Mouse (Mus musculus): ENCODE measurements around the gene Cdc42ep5. TPM values are rescaled to one million over a fixed set of nuclear protein-coding genes. Genes with fewer than 3 reads are reported as not detected.

Cdc42ep5 gene
- polyA plus RNA-seq, 1 experiment from 2014 or later = 30.1 TPM

DNA sequence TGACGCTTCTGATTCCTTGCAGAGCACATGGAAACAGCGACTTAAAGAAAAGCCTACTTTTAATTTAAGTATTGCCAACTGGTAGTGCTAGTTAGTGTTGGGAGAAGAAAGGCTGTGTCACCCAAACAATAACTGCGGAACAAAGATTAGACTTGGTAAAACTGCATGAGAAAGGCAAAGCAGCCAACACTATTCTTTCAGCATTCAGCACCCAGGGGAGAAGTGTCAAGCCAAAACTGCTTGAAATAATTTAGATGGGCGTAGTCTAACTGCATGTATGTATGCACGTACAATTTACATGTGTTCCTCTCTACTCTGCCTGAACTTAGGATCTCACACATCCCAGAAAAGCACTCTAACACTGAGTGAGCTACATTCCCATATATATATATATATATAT lies 10.3 kb downstream of the Cdc42ep5 start:
- 68% methylated on average over 5 of the region's 5 CpGs for WGBS
- no peaks in the 10 kb centered on the region for H3K9me3 ChIP-seq (replicated peaks)
- H3K4me3 ChIP-seq = no peak overlapping the region
- H3K27ac ChIP-seq (ENCODE audit: poor library complexity, severe bottlenecking) = no peak overlapping the region
- H3K4me1 ChIP-seq (replicated peaks) = peaks cover 19% of the 10 kb centered on the region
- no peak for ATAC-seq (ENCODE audit: insufficient number of reproducible peaks, low FRiP score)
- no peak overlapping the region for H3K9ac ChIP-seq
- peaks cover 7% of the 10 kb centered on the region for H3K36me3 ChIP-seq
- H3K27me3 ChIP-seq (replicated peaks) = peaks cover 15% of the 10 kb centered on the region
- no peak overlapping the region for H3K4me2 ChIP-seq

DNA sequence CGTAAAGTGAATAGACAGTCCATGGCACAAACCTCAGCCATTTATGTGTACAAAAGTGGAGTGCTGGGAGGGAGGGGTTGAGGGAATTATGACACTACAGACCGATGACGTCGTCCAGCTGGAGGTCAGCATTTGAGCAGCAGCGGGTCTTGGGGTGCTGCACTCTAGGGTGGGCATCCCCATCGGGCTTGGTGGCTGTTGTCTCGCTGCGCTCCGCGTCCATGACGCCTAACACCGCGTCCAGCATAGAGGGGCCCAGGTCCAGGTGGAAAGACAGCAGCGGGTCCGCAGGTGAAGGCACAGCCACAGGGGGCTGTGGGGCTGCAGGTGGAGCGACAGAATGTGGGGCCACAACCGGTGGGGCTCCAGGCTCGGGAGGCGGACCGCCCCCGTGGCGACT lies 13.4 kb downstream of the Cdc42ep5 start:
- WGBS = 25% methylated on average over 22 of the region's 22 CpGs
- Histone ChIP-seq H3K9ac (no peak overlapping the region), H3K36me3 (peaks cover 29% of the 10 kb centered on the region), H3K9me3 (replicated peaks) (no peaks in the 10 kb centered on the region), H3K4me2 (peak overlapping the region; percentile 98), H3K27ac (ENCODE audit: poor library complexity, severe bottlenecking) (no peak overlapping the region), H3K27me3 (replicated peaks) (peaks cover 15% of the 10 kb centered on the region), H3K4me1 (replicated peaks) (peaks cover 29% of the 10 kb centered on the region), H3K4me3 (peak overlapping the region; percentile 80)
- ATAC-seq (ENCODE audit: insufficient number of reproducible peaks, low FRiP score) = no peak

DNA sequence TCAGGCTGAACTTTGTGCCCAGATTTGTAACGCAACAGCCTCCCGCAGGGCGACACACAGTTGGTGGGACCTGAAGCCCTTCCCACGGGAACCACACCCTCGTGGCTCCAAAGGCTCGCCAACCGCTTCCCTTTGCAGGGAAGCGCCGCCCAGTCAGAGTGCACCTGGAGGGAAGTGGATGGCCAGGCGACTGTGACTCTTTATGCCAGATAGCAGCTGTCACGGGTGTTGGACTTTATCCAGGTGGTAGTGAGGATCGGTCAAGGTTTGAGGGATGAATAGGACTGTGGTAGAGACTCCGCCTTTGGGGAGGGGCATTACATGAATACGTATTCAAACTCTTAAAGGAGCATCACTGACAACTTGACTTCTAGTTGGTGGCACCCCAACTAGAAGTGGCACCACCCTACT lies 13.8 kb downstream of the Cdc42ep5 start:
- no peak overlapping the region for H3K9ac ChIP-seq

DNA sequence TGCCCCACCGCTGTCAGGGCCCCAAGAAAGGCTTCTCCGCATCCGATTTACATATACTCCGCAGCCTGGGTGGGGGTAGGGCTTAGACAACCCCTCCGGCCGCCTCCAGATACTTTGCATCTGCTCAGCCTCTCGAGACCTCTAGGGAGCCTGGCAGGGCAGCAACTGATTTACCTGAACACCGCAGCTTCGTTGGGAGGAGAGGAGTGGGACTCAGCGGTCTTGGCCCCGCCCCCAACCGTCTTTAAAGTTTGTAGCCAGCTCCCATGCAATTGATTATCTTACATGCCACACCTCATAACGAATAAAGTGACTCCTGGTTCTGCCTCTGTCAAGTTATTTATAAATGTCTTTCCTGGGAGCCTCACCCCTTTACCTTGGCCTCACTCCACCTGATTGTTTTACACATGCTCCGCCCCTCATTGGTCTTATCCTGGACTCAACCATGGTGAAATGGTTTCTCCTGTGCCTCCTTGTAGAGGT lies 14.6 kb downstream of the Cdc42ep5 start, which contains the start of gene Leng9:
TSS of gene Leng9 (minus strand) at position 316 of the 483 bp plus-strand sequence.
- Histone ChIP-seq H3K27ac (ENCODE audit: poor library complexity, severe bottlenecking) (peak within 1 kb of the TSS; percentile 93), H3K4me2 (peak within 1 kb of the TSS; percentile 98), H3K4me3 (peak within 1 kb of the TSS; percentile 80), H3K9me3 (replicated peaks) (no peaks in the 10 kb centered on the region), H3K9ac (peak within 1 kb of the TSS; percentile 81), H3K27me3 (replicated peaks) (peaks cover 15% of the 10 kb centered on the region), H3K4me1 (replicated peaks) (peaks cover 29% of the 10 kb centered on the region), H3K36me3 (peaks cover 41% of the 10 kb centered on the region)
- 3% methylated on average over 14 of the region's 14 CpGs for WGBS
- peak; percentile 12; the same call in 1 of the 2 replicates for ATAC-seq (ENCODE audit: insufficient number of reproducible peaks, low FRiP score)

More for the DNA sequence above, 13.8 kb downstream of the Cdc42ep5 start:
- H3K4me2 ChIP-seq = peak overlapping the region; percentile 98
- H3K27me3 ChIP-seq (replicated peaks) = peaks cover 15% of the 10 kb centered on the region
- 14% methylated on average over 14 of the region's 14 CpGs for WGBS
- peak overlapping the region; percentile 80 for H3K4me3 ChIP-seq
- no peaks in the 10 kb centered on the region for H3K9me3 ChIP-seq (replicated peaks)
- H3K4me1 ChIP-seq (replicated peaks) = peaks cover 29% of the 10 kb centered on the region
- ATAC-seq (ENCODE audit: insufficient number of reproducible peaks, low FRiP score) = no peak
- no peak overlapping the region for H3K27ac ChIP-seq (ENCODE audit: poor library complexity, severe bottlenecking)
- H3K36me3 ChIP-seq = peaks cover 33% of the 10 kb centered on the region

DNA sequence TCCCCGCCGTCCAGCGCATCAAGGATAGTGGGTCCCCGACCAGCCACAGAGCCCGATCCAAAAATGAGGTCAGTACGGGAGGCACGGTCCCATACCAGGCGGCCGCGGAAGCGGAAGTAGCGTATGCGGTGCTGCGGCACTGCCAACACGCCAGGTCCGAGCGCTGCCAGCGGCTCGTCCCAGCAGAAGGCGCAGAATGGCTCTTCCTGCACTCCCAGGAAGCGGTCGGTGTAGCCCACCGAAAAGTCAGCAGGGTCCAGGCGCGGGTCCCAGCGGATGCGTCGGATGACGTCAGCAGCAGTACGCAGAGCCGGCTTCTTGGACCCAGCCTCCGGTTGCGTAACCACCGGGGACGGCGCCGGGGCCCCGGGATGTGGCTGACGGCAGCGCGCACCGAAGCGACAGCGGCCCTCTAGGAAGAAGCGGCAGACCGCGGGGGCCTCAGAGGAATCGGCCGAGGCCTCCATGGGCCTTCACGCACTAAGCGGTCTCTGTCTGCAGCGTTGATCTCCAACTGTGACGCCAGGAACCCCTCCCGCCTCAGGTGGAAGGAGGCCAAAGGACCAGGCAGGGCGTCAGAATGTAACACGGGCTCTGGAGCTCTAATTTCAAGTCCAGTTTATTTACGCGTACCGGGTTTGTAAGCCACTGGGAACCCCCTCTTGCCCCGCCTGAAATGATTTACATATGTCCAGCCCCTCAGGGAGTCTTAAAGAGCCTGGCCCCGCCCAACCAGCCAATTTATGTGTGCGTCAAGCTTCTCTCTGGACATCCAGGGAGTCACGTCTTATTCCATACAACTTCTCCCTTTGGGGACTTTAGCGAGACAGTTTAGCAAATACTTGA lies 15.2 kb downstream of the Cdc42ep5 start:
- H3K27ac ChIP-seq (ENCODE audit: poor library complexity, severe bottlenecking) = peak overlapping the region; percentile 93
- H3K9me3 ChIP-seq (replicated peaks) = no peaks in the 10 kb centered on the region
- peak overlapping the region; percentile 80 for H3K4me3 ChIP-seq
- H3K36me3 ChIP-seq = peaks cover 47% of the 10 kb centered on the region
- H3K27me3 ChIP-seq (replicated peaks) = peaks cover 15% of the 10 kb centered on the region
- peak overlapping the region; percentile 81 for H3K9ac ChIP-seq
- under 1% methylated on average over 64 of the region's 64 CpGs for WGBS
- peak overlapping the region; percentile 98 for H3K4me2 ChIP-seq
- peaks cover 29% of the 10 kb centered on the region for H3K4me1 ChIP-seq (replicated peaks)
- ATAC-seq (ENCODE audit: insufficient number of reproducible peaks, low FRiP score) = peak; percentile 83

DNA sequence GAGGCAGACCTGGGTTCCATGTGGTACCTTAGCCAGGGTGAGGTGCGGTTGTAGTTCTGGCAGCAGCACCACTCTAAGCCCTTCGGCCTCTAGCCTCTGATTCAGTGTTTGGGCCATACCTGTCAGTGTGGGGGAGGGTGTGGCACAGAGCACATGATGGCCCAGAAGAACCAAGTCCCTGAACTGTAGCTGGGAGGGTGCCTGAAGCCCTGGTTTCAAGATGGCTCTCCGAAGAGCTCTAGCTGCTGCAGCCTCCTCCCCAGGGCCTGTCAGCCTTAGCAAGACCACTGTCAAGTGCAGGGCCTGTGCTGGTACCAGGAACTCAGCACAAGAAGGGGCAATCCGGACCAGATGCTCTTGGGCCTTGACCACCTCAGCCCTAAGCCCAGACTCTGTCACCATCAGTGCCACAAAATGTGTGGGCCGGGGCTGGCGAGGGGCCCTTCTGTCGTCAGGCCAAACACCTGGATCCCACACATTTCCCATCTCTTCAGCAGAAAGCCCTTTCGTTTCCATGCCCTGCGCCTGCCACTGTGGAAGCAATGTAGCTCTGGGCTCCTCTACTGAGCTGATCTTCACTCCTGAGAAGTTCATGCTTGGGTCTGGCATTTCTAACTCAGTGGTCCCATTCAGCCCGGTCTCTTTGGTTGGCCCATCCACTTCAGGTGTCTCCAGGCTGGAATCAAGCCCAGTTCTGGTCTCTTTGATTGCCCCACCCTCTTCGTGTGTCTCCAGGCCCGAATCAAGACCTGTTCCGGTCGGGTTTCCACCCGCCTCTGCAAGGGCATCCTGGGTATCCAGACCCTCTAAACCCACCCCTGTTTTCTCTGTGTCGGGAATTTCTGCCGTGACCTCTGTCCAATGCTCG lies 16.1 kb downstream of the Cdc42ep5 start:
- peaks cover 15% of the 10 kb centered on the region for H3K27me3 ChIP-seq (replicated peaks)
- peak overlapping the region; percentile 80 for H3K4me3 ChIP-seq
- peak overlapping the region; percentile 81 for H3K9ac ChIP-seq
- H3K36me3 ChIP-seq = peaks cover 56% of the 10 kb centered on the region
- peak overlapping the region; percentile 98 for H3K4me2 ChIP-seq
- 29% methylated on average over 18 of the region's 18 CpGs for WGBS
- peak overlapping the region; percentile 93 for H3K27ac ChIP-seq (ENCODE audit: poor library complexity, severe bottlenecking)
- peaks cover 29% of the 10 kb centered on the region for H3K4me1 ChIP-seq (replicated peaks)
- H3K9me3 ChIP-seq (replicated peaks) = no peaks in the 10 kb centered on the region
- peak; percentile 5; the same call in 1 of the 2 replicates for ATAC-seq (ENCODE audit: insufficient number of reproducible peaks, low FRiP score)

DNA sequence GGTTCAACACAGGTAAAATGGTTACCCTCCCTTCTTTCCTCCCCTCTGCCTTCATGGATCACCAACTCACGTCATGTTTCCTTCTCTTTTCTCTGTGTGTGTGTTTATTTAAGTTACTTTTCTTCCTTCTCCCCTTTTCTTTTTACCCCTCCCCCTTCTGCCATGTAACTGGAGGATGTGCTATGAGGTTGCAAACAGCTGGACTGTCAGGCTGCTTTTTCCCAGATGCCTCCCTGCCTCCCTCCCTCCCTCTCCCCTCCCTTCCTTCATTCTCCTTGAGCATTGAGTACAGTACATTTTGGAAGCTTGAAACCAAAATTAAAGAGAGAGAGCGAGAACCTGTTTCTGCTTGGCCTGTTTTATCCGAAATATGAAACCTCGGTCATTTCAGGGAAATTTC lies 16.8 kb downstream of the Cdc42ep5 start:
- Histone ChIP-seq H3K4me1 (replicated peaks) (peaks cover 29% of the 10 kb centered on the region), H3K4me3 (no peak overlapping the region), H3K27me3 (replicated peaks) (peaks cover 15% of the 10 kb centered on the region), H3K4me2 (0 out of 2 replicates have a peak overlapping the region, but pooled peaks have one; percentile 98), H3K9ac (peak overlapping the region; percentile 81; the same call in 1 of the 2 replicates), H3K9me3 (replicated peaks) (no peaks in the 10 kb centered on the region), H3K36me3 (peaks cover 63% of the 10 kb centered on the region), H3K27ac (ENCODE audit: poor library complexity, severe bottlenecking) (no peak overlapping the region)
- 84% methylated on average over 4 of the region's 4 CpGs for WGBS
- no peak for ATAC-seq (ENCODE audit: insufficient number of reproducible peaks, low FRiP score)

DNA sequence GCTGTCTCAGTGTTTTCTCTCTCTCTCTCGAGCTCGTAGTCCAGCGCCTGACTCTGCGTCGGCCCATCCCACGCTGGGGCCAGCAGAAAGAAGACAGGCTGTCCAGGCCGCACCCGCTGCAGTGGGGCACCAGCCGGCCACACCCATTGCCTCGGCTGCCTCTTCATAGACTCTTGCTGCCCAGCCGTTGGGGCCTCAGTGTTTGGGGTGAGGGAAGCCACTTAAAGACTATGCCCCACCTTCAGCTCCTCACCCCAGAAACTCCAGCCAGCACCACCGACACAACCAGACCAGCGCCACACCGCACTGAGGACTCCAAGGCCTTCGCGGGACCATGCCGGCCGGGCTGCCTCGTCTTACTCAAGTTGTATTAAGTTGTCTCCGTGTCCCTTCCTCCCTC lies 17.3 kb downstream of the Cdc42ep5 start:
- WGBS = 88% methylated on average over 19 of the region's 20 CpGs
- Histone ChIP-seq H3K9ac (no peak overlapping the region), H3K4me3 (no peak overlapping the region), H3K4me1 (replicated peaks) (peaks cover 29% of the 10 kb centered on the region), H3K9me3 (replicated peaks) (no peaks in the 10 kb centered on the region), H3K36me3 (peaks cover 68% of the 10 kb centered on the region), H3K27ac (ENCODE audit: poor library complexity, severe bottlenecking) (no peak overlapping the region), H3K4me2 (no peak overlapping the region), H3K27me3 (replicated peaks) (peaks cover 15% of the 10 kb centered on the region)
- ATAC-seq (ENCODE audit: insufficient number of reproducible peaks, low FRiP score) = no peak

DNA sequence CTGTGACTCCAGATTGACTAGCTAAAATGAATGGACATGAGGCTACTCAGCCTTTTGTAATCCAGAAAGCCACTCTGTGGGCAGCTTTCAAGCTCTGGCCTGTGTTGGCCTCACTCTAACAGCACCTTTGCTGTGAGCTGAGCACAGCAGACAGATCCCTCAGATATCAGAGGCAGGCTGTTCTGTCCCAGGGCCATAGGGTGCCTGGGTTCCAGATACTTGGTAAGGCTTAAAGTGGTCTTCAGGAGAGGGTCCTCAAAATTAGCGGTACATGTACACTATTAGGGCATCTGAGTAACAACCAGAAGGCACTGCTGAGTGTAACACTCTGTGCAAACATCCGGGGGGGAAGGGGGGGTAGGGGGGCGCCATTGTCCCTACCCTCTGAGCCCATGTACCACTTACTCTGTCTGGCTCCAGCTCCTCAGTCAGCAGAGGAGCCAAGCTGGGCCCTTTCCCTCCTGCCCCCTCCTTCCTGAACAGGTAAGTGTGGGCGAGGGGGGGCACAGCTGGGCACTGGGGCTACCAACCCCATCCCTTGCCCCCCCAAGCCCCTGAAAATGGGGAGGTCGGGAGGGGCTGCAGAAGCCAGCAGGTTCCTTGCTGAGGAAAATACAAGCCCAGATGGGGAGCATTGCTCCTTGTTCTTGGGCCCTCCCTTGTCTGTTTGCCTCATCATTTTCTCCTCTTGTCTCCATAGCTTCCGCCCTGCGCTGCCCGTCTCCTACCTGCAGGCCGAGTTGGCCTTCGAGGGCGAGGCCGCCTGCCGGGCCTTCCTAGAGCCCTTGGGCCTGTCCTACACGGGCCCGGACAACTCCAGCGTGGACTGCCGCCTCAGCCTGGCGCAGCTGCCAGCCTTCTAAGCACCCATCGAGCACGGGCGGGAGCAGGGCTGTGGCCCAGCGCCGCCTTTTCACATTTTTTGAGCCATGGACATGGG lies 18.1 kb downstream of the Cdc42ep5 start:
- H3K9ac ChIP-seq = no peak overlapping the region
- no peak overlapping the region for H3K4me3 ChIP-seq
- 96% methylated on average over 23 of the region's 23 CpGs for WGBS
- H3K27me3 ChIP-seq (replicated peaks) = peaks cover 9% of the 10 kb centered on the region
- ATAC-seq (ENCODE audit: insufficient number of reproducible peaks, low FRiP score) = no peak
- no peak overlapping the region for H3K4me2 ChIP-seq
- H3K27ac ChIP-seq (ENCODE audit: poor library complexity, severe bottlenecking) = no peak overlapping the region
- H3K9me3 ChIP-seq (replicated peaks) = no peaks in the 10 kb centered on the region
- peaks cover 75% of the 10 kb centered on the region for H3K36me3 ChIP-seq
- H3K4me1 ChIP-seq (replicated peaks) = peaks cover 28% of the 10 kb centered on the region

DNA sequence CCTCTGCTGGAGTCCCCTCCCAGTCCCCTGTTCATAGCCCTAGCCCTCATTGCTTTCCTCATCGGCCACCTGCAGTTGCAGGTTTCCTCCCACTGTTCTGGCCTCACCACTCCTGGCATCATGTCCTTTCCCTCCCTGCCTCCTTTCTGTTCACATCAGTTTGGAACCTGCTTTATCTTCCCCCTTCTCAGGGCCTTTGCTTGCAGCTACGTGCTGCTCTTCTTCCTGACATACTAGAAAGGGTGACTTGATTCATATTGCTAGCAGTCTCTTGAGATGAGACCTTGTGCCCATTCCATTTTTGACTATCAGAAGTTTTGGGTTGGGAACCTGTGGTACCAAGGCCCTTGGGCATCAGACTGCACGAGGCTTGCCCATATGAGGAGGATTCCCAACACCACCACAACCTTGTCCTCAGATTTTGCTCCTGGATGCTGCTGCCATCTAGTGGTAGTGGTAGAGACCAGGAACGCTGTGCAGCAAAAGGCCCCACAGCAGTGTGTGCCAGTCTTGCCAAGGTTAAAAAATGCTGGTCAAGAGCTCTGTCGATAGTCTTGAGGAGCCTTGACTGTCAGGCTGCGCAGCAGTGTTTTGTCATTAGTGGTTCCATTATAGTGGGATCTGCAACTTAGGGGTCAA lies 19.0 kb downstream of the Cdc42ep5 start:
- WGBS = 75% methylated on average over 6 of the region's 6 CpGs
- H3K36me3 ChIP-seq = peaks cover 78% of the 10 kb centered on the region
- 0 out of 2 replicates have a peak, but pooled peaks cover under 1% of the 10 kb centered on the region for H3K27me3 ChIP-seq (replicated peaks)
- H3K4me1 ChIP-seq (replicated peaks) = peaks cover 20% of the 10 kb centered on the region
- H3K27ac ChIP-seq (ENCODE audit: poor library complexity, severe bottlenecking) = no peak overlapping the region
- H3K4me3 ChIP-seq = no peak overlapping the region
- no peak overlapping the region for H3K9ac ChIP-seq
- ATAC-seq (ENCODE audit: insufficient number of reproducible peaks, low FRiP score) = no peak
- H3K4me2 ChIP-seq = no peak overlapping the region
- no peaks in the 10 kb centered on the region for H3K9me3 ChIP-seq (replicated peaks)

All from heart, embryonic 12.5 days (tissue).